Mouse (Mus musculus) lung, postnatal 0 days (tissue): ENCODE data around the gene Mpv17.

Source experiments
- CTCF ChIP-seq: IDR thresholded peaks from 2 replicates; pipeline ENCODE4 v1.5.1; 2016; ENCODE audit warnings: antibody characterized with exemption, mild to moderate bottlenecking
- EP300 ChIP-seq: IDR thresholded peaks from 2 replicates; pipeline ENCODE4 v1.6.1; 2016; ENCODE audit warnings: antibody characterized with exemption, mild to moderate bottlenecking, control low read depth

- TF ChIP-seq CTCF (no peak), EP300 (no peak)
Observed at GRCm38 (mm10) chr5:31199321-31199892, 45.4 kb upstream of the Mpv17 start.
